Mouse (Mus musculus): ENCODE measurements around the gene Xrcc3. TPM values are rescaled to one million over a fixed set of nuclear protein-coding genes. Genes with fewer than 3 reads are reported as not detected.

The Xrcc3 gene
- polyA plus RNA-seq, 1 experiment from 2014 or later, result 20.9 TPM

GRCm38 (mm10) chr12:111812611-111813010 lies 1.1 kb downstream of the Xrcc3 start:
- Histone ChIP-seq H3K27me3 (replicated peaks; ENCODE audit: control insufficient read depth, insufficient read depth, low read length) (no peaks in the 10 kb centered on the region), H3K9me3 (ENCODE audit: control insufficient read depth, low read length) (no peaks in the 10 kb centered on the region), H3K4me2 (peak overlapping the region; percentile 83), H3K4me3 (ENCODE audit: low read depth, low read length) (peak overlapping the region; percentile 72), H3K27ac (ENCODE audit: low read depth, low read length) (no peak overlapping the region), H3K9ac (ENCODE audit: low read depth, low read length) (peak overlapping the region; percentile 74), H3K36me3 (ENCODE audit: control insufficient read depth, insufficient read depth, low read length) (peaks cover 8% of the 10 kb centered on the region; the same call in 1 of the 2 replicates), H3K4me1 (replicated peaks; ENCODE audit: control insufficient read depth, insufficient read depth, low read length) (peaks cover 47% of the 10 kb centered on the region)
- no peak for DNase-seq (ENCODE audit: low spot score)
- ATAC-seq (replicated peaks; ENCODE audit: low FRiP score), result no peak
- 71% methylated on average over 12 of the region's 12 CpGs for WGBS

- Histone ChIP-seq H3K4me1 (replicated peaks; ENCODE audit: control insufficient read depth, insufficient read depth, low read length) (peaks cover 42% of the 10 kb centered on the region), H3K27ac (ENCODE audit: low read depth, low read length) (no peak overlapping the region), H3K4me3 (ENCODE audit: low read depth, low read length) (no peak overlapping the region), H3K27me3 (replicated peaks; ENCODE audit: control insufficient read depth, insufficient read depth, low read length) (no peaks in the 10 kb centered on the region), H3K9ac (ENCODE audit: low read depth, low read length) (no peak overlapping the region), H3K36me3 (ENCODE audit: control insufficient read depth, insufficient read depth, low read length) (peaks cover 8% of the 10 kb centered on the region; the same call in 1 of the 2 replicates), H3K4me2 (no peak overlapping the region), H3K9me3 (ENCODE audit: control insufficient read depth, low read length) (no peaks in the 10 kb centered on the region)
- no peak for ATAC-seq (replicated peaks; ENCODE audit: low FRiP score)
- DNase-seq (ENCODE audit: low spot score), result no peak
- WGBS, result 85% methylated on average over 13 of the region's 13 CpGs
These were observed 1.6 kb downstream of the Xrcc3 start for GRCm38 (mm10) chr12:111812075-111812474.

- peak overlapping the region; percentile 55; the same call in 1 of the 2 replicates for H3K9ac ChIP-seq (ENCODE audit: low read depth, low read length)
These were observed 3.9 kb downstream of the Xrcc3 start for GRCm38 (mm10) chr12:111809762-111810161.

GRCm38 (mm10) chr12:111808775-111809174 lies 4.9 kb downstream of the Xrcc3 start:
- Histone ChIP-seq H3K9me3 (ENCODE audit: control insufficient read depth, low read length) (no peaks in the 10 kb centered on the region), H3K27me3 (replicated peaks; ENCODE audit: control insufficient read depth, insufficient read depth, low read length) (no peaks in the 10 kb centered on the region), H3K4me1 (replicated peaks; ENCODE audit: control insufficient read depth, insufficient read depth, low read length) (peaks cover 19% of the 10 kb centered on the region), H3K4me2 (no peak overlapping the region), H3K9ac (ENCODE audit: low read depth, low read length) (no peak overlapping the region), H3K27ac (ENCODE audit: low read depth, low read length) (no peak overlapping the region), H3K4me3 (ENCODE audit: low read depth, low read length) (no peak overlapping the region), H3K36me3 (ENCODE audit: control insufficient read depth, insufficient read depth, low read length) (peaks cover 32% of the 10 kb centered on the region)
- no peak for DNase-seq (ENCODE audit: low spot score)
- WGBS, result 89% methylated on average over 6 of the region's 6 CpGs
- ATAC-seq (replicated peaks; ENCODE audit: low FRiP score), result no peak

More at GRCm38 (mm10) chr12:111809762-111810161, 3.9 kb downstream of the Xrcc3 start:
- Histone ChIP-seq H3K4me1 (replicated peaks; ENCODE audit: control insufficient read depth, insufficient read depth, low read length) (peaks cover 19% of the 10 kb centered on the region), H3K36me3 (ENCODE audit: control insufficient read depth, insufficient read depth, low read length) (peaks cover 26% of the 10 kb centered on the region), H3K9me3 (ENCODE audit: control insufficient read depth, low read length) (no peaks in the 10 kb centered on the region), H3K4me2 (0 out of 2 replicates have a peak overlapping the region, but pooled peaks have one; percentile 14), H3K27ac (ENCODE audit: low read depth, low read length) (no peak overlapping the region), H3K4me3 (ENCODE audit: low read depth, low read length) (no peak overlapping the region), H3K27me3 (replicated peaks; ENCODE audit: control insufficient read depth, insufficient read depth, low read length) (no peaks in the 10 kb centered on the region)
- peak; percentile 22 for ATAC-seq (replicated peaks; ENCODE audit: low FRiP score)
- WGBS, result 10% methylated on average over 9 of the region's 9 CpGs
- DNase-seq (ENCODE audit: low spot score), result peak; percentile 76

GRCm38 (mm10) chr12:111803538-111803937 lies 10.1 kb downstream of the Xrcc3 start:
- peaks cover 57% of the 10 kb centered on the region for H3K36me3 ChIP-seq (ENCODE audit: control insufficient read depth, insufficient read depth, low read length)
- no peaks in the 10 kb centered on the region for H3K9me3 ChIP-seq (ENCODE audit: control insufficient read depth, low read length)
- no peak overlapping the region for H3K27ac ChIP-seq (ENCODE audit: low read depth, low read length)
- H3K27me3 ChIP-seq (replicated peaks; ENCODE audit: control insufficient read depth, insufficient read depth, low read length), result no peaks in the 10 kb centered on the region
- no peaks in the 10 kb centered on the region for H3K4me1 ChIP-seq (replicated peaks; ENCODE audit: control insufficient read depth, insufficient read depth, low read length)
- 90% methylated on average over 5 of the region's 5 CpGs for WGBS
- H3K4me3 ChIP-seq (ENCODE audit: low read depth, low read length), result no peak overlapping the region
- H3K4me2 ChIP-seq, result no peak overlapping the region
- H3K9ac ChIP-seq (ENCODE audit: low read depth, low read length), result no peak overlapping the region
- ATAC-seq (replicated peaks; ENCODE audit: low FRiP score) (no peak; the same call in 1 of the 2 replicates), DNase-seq (ENCODE audit: low spot score) (no peak)

- Histone ChIP-seq H3K9ac (ENCODE audit: low read depth, low read length) (no peak overlapping the region), H3K27ac (ENCODE audit: low read depth, low read length) (no peak overlapping the region)
These were observed 13.1 kb downstream of the Xrcc3 start for GRCm38 (mm10) chr12:111800459-111801183.

GRCm38 (mm10) chr12:111798493-111798892 lies 15.2 kb downstream of the Xrcc3 start:
- H3K4me3 ChIP-seq (ENCODE audit: low read depth, low read length), result no peak overlapping the region
- H3K27me3 ChIP-seq (replicated peaks; ENCODE audit: control insufficient read depth, insufficient read depth, low read length), result no peaks in the 10 kb centered on the region
- H3K4me2 ChIP-seq, result no peak overlapping the region
- peaks cover 41% of the 10 kb centered on the region for H3K36me3 ChIP-seq (ENCODE audit: control insufficient read depth, insufficient read depth, low read length)
- H3K4me1 ChIP-seq (replicated peaks; ENCODE audit: control insufficient read depth, insufficient read depth, low read length), result peaks cover 9% of the 10 kb centered on the region
- DNase-seq (ENCODE audit: low spot score) (no peak), ATAC-seq (replicated peaks; ENCODE audit: low FRiP score) (no peak)
- H3K9ac ChIP-seq (ENCODE audit: low read depth, low read length), result no peak overlapping the region
- 92% methylated on average over 13 of the region's 13 CpGs for WGBS
- no peak overlapping the region for H3K27ac ChIP-seq (ENCODE audit: low read depth, low read length)
- no peaks in the 10 kb centered on the region for H3K9me3 ChIP-seq (ENCODE audit: control insufficient read depth, low read length)

More at GRCm38 (mm10) chr12:111800459-111801183, 13.1 kb downstream of the Xrcc3 start:
- Histone ChIP-seq H3K36me3 (ENCODE audit: control insufficient read depth, insufficient read depth, low read length) (peaks cover 47% of the 10 kb centered on the region), H3K9me3 (ENCODE audit: control insufficient read depth, low read length) (no peaks in the 10 kb centered on the region), H3K4me1 (replicated peaks; ENCODE audit: control insufficient read depth, insufficient read depth, low read length) (no peaks in the 10 kb centered on the region), H3K4me3 (ENCODE audit: low read depth, low read length) (no peak overlapping the region), H3K27me3 (replicated peaks; ENCODE audit: control insufficient read depth, insufficient read depth, low read length) (no peaks in the 10 kb centered on the region), H3K4me2 (no peak overlapping the region)
- ATAC-seq (replicated peaks; ENCODE audit: low FRiP score), result no peak
- no peak for DNase-seq (ENCODE audit: low spot score)
- WGBS, result 86% methylated on average over 10 of the region's 10 CpGs

GRCm38 (mm10) chr12:111797251-111797650 lies 16.4 kb downstream of the Xrcc3 start:
- H3K9ac ChIP-seq (ENCODE audit: low read depth, low read length), result no peak overlapping the region

More at GRCm38 (mm10) chr12:111797251-111797650, 16.4 kb downstream of the Xrcc3 start:
- 86% methylated on average over 8 of the region's 8 CpGs for WGBS
- Histone ChIP-seq H3K27me3 (replicated peaks; ENCODE audit: control insufficient read depth, insufficient read depth, low read length) (no peaks in the 10 kb centered on the region), H3K4me3 (ENCODE audit: low read depth, low read length) (no peak overlapping the region), H3K4me1 (replicated peaks; ENCODE audit: control insufficient read depth, insufficient read depth, low read length) (peaks cover 9% of the 10 kb centered on the region), H3K36me3 (ENCODE audit: control insufficient read depth, insufficient read depth, low read length) (peaks cover 39% of the 10 kb centered on the region), H3K9me3 (ENCODE audit: control insufficient read depth, low read length) (no peaks in the 10 kb centered on the region), H3K4me2 (no peak overlapping the region), H3K27ac (ENCODE audit: low read depth, low read length) (no peak overlapping the region)
- ATAC-seq (replicated peaks; ENCODE audit: low FRiP score) (no peak), DNase-seq (ENCODE audit: low spot score) (no peak)

Measured in liver, embryonic 11.5 days (tissue).